Mouse (Mus musculus) heart, embryonic 15.5 days (tissue): ENCODE measurements around the gene Naa38. TPM values are rescaled to one million over a fixed set of nuclear protein-coding genes. Genes with fewer than 3 reads are reported as not detected.

ENCODE experiments used
- ATAC-seq: fragments of 200-750 bp; cut with Nextera tagmentation; replicated peaks from 2 replicates; pipeline ENCODE4 v1.8.0; 2017; ENCODE audit warnings: low read depth, moderate TSS enrichment; ENCODE audit not compliant: insufficient number of reproducible peaks, insufficient read depth, low FRiP score
- H3K27ac ChIP-seq: fragments of 300-500 bp; sonication (generic); 2 replicates; pipeline ENCODE4 v1.5.1; 2015; ENCODE audit warnings: mild to moderate bottlenecking, inconsistent platforms
- H3K27me3 ChIP-seq: fragments of 300-500 bp; sonication (generic); 2 replicates; pipeline ENCODE4 v1.6.1; 2015; ENCODE audit warnings: inconsistent platforms
- H3K36me3 ChIP-seq: fragments of 300-500 bp; sonication (generic); 2 replicates; pipeline ENCODE4 v1.6.1; 2015; ENCODE audit warnings: mild to moderate bottlenecking, inconsistent platforms
- H3K4me1 ChIP-seq: fragments of 300-500 bp; sonication (generic); replicated peaks from 2 replicates; pipeline ENCODE4 v1.6.1; 2015; ENCODE audit warnings: inconsistent platforms
- H3K4me2 ChIP-seq: fragments of 300-500 bp; sonication (generic); 2 replicates; pipeline ENCODE4 v1.6.1; 2015; ENCODE audit warnings: inconsistent platforms, mild to moderate bottlenecking, moderate library complexity
- H3K4me3 ChIP-seq: fragments of 300-500 bp; sonication (generic); 2 replicates; pipeline ENCODE4 v1.5.1; 2015; ENCODE audit warnings: mild to moderate bottlenecking, inconsistent platforms
- H3K9ac ChIP-seq: fragments of 300-500 bp; sonication (generic); 2 replicates; pipeline ENCODE4 v1.6.1; 2015; ENCODE audit warnings: mild to moderate bottlenecking, inconsistent platforms
- H3K9me3 ChIP-seq: fragments of 300-500 bp; sonication (generic); replicated peaks from 2 replicates; pipeline ENCODE4 v1.6.1; 2016; ENCODE audit warnings: inconsistent platforms
- WGBS: fragments of 180-500 bp; shearing (Covaris S2); methylation state at CpG from one replicate; pipeline ENCODE4 v1.1.7; 2015; ENCODE audit warnings: mixed read lengths; 5-methylcytosine and 5-hydroxymethylcytosine counted together
- polyA plus RNA-seq: library from polyadenylated mRNA; unstranded; fragments of >200 nt; fragmentation: Nextera tagmentation; extraction: Ambion mirVana; gene quantifications from 2 replicates; pipeline ENCODE4 v1.2.1, GENCODE M21; 2015

Naa38 gene
- polyA plus RNA-seq, 1 experiment from 2014 or later: 129 TPM

DNA sequence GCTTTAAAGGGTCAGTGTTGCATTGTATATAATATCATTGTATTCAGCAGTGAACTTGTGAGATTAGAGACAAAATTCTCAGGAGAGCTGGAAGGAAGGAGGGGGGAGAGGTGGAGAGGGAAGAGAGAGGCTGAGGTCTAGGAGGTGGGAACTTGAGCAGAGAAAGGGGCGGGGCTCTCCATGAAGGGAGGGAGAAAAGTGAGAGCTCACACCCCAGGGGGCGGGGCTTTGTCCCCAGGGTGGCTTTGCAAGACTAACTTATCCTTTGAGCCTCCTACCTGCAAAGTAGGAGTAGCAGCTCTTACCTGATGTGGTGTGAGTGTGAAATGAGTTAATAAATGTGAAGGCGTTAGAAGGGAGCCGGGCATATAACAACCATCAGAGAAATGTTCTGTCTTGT lies 33.5 kb downstream of the Naa38 start:
- no peak overlapping the region for H3K4me2 ChIP-seq
- no peak overlapping the region for H3K27ac ChIP-seq
- no peak overlapping the region for H3K9ac ChIP-seq
- no peaks in the 10 kb centered on the region for H3K36me3 ChIP-seq
- peaks cover 9% of the 10 kb centered on the region for H3K4me1 ChIP-seq
- ATAC-seq: no peak; the same call in 1 of the 2 replicates
- H3K9me3 ChIP-seq: no peaks in the 10 kb centered on the region
- H3K27me3 ChIP-seq: no peaks in the 10 kb centered on the region
- no peak overlapping the region for H3K4me3 ChIP-seq
- WGBS: 29% methylated on average over 4 of the region's 4 CpGs

DNA sequence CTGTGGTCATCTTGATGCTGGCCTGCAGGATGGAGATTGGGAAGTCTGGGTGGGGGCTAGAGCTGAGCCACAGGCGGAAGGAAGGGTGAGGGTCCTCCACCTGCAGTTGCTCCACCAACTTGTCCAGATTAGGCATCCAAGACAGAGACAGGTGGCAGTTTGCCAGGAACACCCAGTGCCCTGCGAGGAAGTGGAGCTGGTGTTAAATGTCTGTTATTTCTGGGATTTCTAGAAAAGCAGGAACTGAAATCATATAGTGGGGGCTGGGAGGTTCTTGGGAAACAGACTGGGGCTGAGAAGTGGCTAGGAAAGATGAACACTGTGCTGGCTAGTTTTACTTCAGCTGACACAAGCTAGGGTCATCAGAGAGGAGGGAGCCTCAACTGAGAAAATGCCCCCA lies 34.0 kb downstream of the Naa38 start:
- Histone ChIP-seq H3K36me3 (no peaks in the 10 kb centered on the region), H3K9ac (no peak overlapping the region), H3K4me1 (peaks cover 9% of the 10 kb centered on the region), H3K4me3 (no peak overlapping the region), H3K4me2 (no peak overlapping the region), H3K27ac (no peak overlapping the region), H3K9me3 (no peaks in the 10 kb centered on the region), H3K27me3 (no peaks in the 10 kb centered on the region)
- 0 out of 2 replicates have a peak, but pooled peaks have one; percentile 18 for ATAC-seq
- 25% methylated on average over 2 of the region's 2 CpGs for WGBS

GRCm38 (mm10) chr11:69430631-69431030 lies 35.3 kb downstream of the Naa38 start:
- 86% methylated on average over 15 of the region's 15 CpGs for WGBS
- no peak overlapping the region for H3K4me2 ChIP-seq
- H3K27ac ChIP-seq: no peak overlapping the region
- peaks cover 9% of the 10 kb centered on the region for H3K4me1 ChIP-seq
- H3K9me3 ChIP-seq: no peaks in the 10 kb centered on the region
- ATAC-seq: no peak
- no peak overlapping the region for H3K4me3 ChIP-seq
- no peaks in the 10 kb centered on the region for H3K36me3 ChIP-seq
- H3K9ac ChIP-seq: no peak overlapping the region
- no peaks in the 10 kb centered on the region for H3K27me3 ChIP-seq

DNA sequence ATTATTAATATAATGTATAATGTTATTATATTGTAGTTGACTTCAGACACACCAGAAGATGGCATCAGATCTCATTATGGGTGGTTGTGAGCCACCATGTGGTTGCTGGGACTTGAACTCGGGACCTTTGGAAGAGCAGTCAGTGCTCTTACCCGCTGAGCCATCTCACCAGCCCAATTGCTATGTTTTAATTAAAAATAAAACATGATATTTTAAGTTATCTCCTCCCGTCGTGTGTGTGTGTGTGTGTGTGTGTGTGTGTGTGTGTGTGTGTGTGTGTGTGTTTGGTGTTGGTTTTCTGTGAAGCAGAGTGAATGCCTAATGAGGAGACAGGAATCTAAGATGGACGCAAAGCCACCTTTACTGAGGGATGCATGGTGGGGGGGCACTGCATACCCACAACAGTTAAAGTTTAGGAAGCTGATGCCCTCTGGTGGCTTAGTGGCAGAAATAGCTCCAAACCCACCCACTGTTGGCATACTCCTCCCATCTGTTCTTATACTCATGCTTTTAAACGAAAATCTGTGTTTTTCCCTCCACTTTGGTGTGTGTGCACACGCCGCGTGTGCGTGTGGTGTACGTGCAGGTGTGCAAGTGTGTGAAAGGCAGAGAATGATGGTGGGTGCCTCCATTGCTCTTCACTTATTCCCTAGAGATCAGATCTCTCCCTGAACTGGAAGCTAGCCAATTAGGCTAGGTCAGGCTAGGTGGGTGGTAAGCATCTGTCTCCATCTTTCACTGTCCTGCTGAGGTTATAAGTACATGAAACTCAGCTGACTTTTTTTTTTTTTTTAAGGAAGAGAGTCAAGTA lies 36.7 kb downstream of the Naa38 start:
- Histone ChIP-seq H3K27ac (no peak overlapping the region), H3K4me1 (peaks cover 9% of the 10 kb centered on the region), H3K27me3 (no peaks in the 10 kb centered on the region), H3K4me2 (no peak overlapping the region), H3K4me3 (no peak overlapping the region), H3K9ac (no peak overlapping the region), H3K36me3 (no peaks in the 10 kb centered on the region), H3K9me3 (no peaks in the 10 kb centered on the region)
- ATAC-seq: peak; percentile 76
- WGBS: 35% methylated on average over 11 of the region's 11 CpGs

GRCm38 (mm10) chr11:69432640-69432982 lies 37.3 kb downstream of the Naa38 start:
- Histone ChIP-seq H3K27me3 (no peaks in the 10 kb centered on the region), H3K4me1 (peaks cover 9% of the 10 kb centered on the region), H3K9me3 (no peaks in the 10 kb centered on the region), H3K4me2 (no peak overlapping the region), H3K4me3 (no peak overlapping the region), H3K36me3 (no peaks in the 10 kb centered on the region), H3K9ac (no peak overlapping the region), H3K27ac (no peak overlapping the region)
- ATAC-seq: no peak
- 68% methylated on average over 11 of the region's 11 CpGs for WGBS

- no peaks in the 10 kb centered on the region for H3K27me3 ChIP-seq
- no peak overlapping the region for H3K4me3 ChIP-seq
- peaks cover 9% of the 10 kb centered on the region for H3K4me1 ChIP-seq
- no peak overlapping the region for H3K27ac ChIP-seq
- H3K9ac ChIP-seq: no peak overlapping the region
- no peak for ATAC-seq
- no peak overlapping the region for H3K4me2 ChIP-seq
- WGBS: 58% methylated on average over 6 of the region's 6 CpGs
- no peaks in the 10 kb centered on the region for H3K9me3 ChIP-seq
- no peaks in the 10 kb centered on the region for H3K36me3 ChIP-seq
These were observed 37.9 kb downstream of the Naa38 start for GRCm38 (mm10) chr11:69433189-69433588.

DNA sequence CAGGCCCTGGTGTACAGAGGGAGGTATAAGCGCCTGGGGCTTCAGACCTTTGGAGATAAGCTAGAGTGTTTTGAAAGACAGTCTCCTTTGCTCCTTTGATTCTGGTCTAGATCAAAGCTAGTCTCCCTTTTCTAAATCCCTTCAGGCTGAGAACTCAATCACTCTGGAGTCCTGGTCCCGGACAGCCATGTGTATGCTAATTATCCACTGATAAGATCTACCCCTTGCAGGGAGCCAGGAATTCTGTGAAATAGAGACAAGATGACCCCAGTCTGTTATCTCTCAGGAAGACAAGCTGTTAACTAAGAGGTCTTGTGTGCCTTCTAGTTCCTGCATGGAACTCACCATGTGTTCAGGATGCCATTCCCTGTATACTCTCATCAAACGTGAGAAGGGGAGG lies 42.0 kb downstream of the Naa38 start:
- ATAC-seq: no peak
- 45% methylated on average over 3 of the region's 3 CpGs for WGBS
- Histone ChIP-seq H3K4me1 (peaks cover 1% of the 10 kb centered on the region; the same call in 1 of the 2 replicates), H3K9ac (no peak overlapping the region), H3K9me3 (no peaks in the 10 kb centered on the region), H3K36me3 (no peaks in the 10 kb centered on the region), H3K4me2 (no peak overlapping the region), H3K4me3 (no peak overlapping the region), H3K27ac (no peak overlapping the region), H3K27me3 (no peaks in the 10 kb centered on the region)

- no peak overlapping the region for H3K9ac ChIP-seq
- H3K9me3 ChIP-seq: no peaks in the 10 kb centered on the region
- H3K4me1 ChIP-seq: 0 out of 2 replicates have a peak, but pooled peaks cover 3% of the 10 kb centered on the region
- H3K4me2 ChIP-seq: no peak overlapping the region
- peak; percentile 31; the same call in 1 of the 2 replicates for ATAC-seq
- WGBS: 29% methylated on average over 5 of the region's 5 CpGs
- peak overlapping the region; percentile 31; the same call in 1 of the 2 replicates for H3K27ac ChIP-seq
- no peak overlapping the region for H3K4me3 ChIP-seq
- no peaks in the 10 kb centered on the region for H3K27me3 ChIP-seq
- no peaks in the 10 kb centered on the region for H3K36me3 ChIP-seq
These were observed 48.0 kb downstream of the Naa38 start for GRCm38 (mm10) chr11:69443328-69443727.

Other genes starting within 250 kb of the Naa38 start
- 0.05 TPM in 2 replicates for gene Alox12b, start 238.5 kb upstream of the Naa38 start, polyA plus RNA-seq
- gene Alox8, start 197.6 kb upstream of the Naa38 start, polyA plus RNA-seq: 1.9 and 2.1 TPM in 2 replicates
- gene Gucy2e, start 158.5 kb upstream of the Naa38 start, polyA plus RNA-seq: 0.08 and 0.13 TPM in 2 replicates
- gene Cntrob, start 71.7 kb upstream of the Naa38 start, polyA plus RNA-seq: 12.7 and 17.2 TPM in 2 replicates
- gene Trappc1, start 71.5 kb upstream of the Naa38 start, polyA plus RNA-seq: 163 and 164 TPM in 2 replicates
- gene Kcnab3, start 69.2 kb upstream of the Naa38 start, polyA plus RNA-seq: 0.77 and 1.1 TPM in 2 replicates
- 6.6 and 7.3 TPM in 2 replicates for gene Rnf227, start 55.0 kb upstream of the Naa38 start, polyA plus RNA-seq
- 14.2 and 22.9 TPM in 2 replicates for gene Chd3, start 26.1 kb upstream of the Naa38 start, polyA plus RNA-seq
- gene Cyb5d1, start 144 bp downstream of the Naa38 start, polyA plus RNA-seq: 20.6 and 24.0 TPM in 2 replicates
- gene Tmem88, start 2.7 kb downstream of the Naa38 start, polyA plus RNA-seq: 37.3 and 40.6 TPM in 2 replicates
- 18.6 and 19.5 TPM in 2 replicates for gene Kdm6b, start 18.2 kb downstream of the Naa38 start, polyA plus RNA-seq
- gene Dnah2, start 153.6 kb downstream of the Naa38 start, polyA plus RNA-seq: 0.21 and 0.42 TPM in 2 replicates
- gene Efnb3, start 164.7 kb downstream of the Naa38 start, polyA plus RNA-seq: 53.8 and 59.7 TPM in 2 replicates
- gene Wrap53, start 184.8 kb downstream of the Naa38 start, polyA plus RNA-seq: 13.3 and 17.0 TPM in 2 replicates
- gene Trp53, start 184.9 kb downstream of the Naa38 start, polyA plus RNA-seq: 59.4 and 88.1 TPM in 2 replicates
- gene Atp1b2, start 210.5 kb downstream of the Naa38 start, polyA plus RNA-seq: 24.2 and 24.5 TPM in 2 replicates
- gene Shbg, start 222.4 kb downstream of the Naa38 start, polyA plus RNA-seq: 0.29 TPM in 1 of 2 replicates, not detected in the other
- gene Sat2, start 226.5 kb downstream of the Naa38 start, polyA plus RNA-seq: 14.3 and 16.7 TPM in 2 replicates
- gene Fxr2, start 237.5 kb downstream of the Naa38 start, polyA plus RNA-seq: 22.9 and 28.5 TPM in 2 replicates